Mouse (Mus musculus): ENCODE results near the gene Olfr323. TPM values are rescaled to one million over a fixed set of nuclear protein-coding genes. Genes with fewer than 3 reads are reported as not detected.

The Olfr323 gene
- polyA plus RNA-seq, 1 experiment from 2014 or later, result not detected

DNA sequence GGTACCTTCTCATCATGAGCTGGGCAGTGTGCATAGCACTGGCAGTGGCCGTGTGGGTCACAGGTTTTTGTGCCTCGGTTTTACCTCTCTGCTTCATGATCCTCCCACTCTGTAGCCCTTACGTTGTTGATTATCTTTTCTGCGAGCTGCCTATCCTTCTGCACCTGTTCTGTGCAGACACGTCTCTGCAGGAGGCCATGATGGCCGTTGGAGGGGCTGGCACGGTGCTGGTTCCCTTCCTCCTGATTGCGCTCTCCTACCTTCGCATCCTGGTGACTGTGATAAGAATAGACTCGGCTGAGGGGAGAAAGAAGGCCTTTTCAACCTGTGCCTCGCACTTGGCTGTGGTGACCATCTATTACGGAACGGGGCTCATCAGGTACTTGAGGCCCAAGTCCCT is 32.5 kb downstream of the Olfr323 start:
- WGBS, result 91% methylated on average over 13 of the region's 13 CpGs
- Histone ChIP-seq H3K4me3 (no peak overlapping the region), H3K27me3 (no peaks in the 10 kb centered on the region), H3K36me3 (no peaks in the 10 kb centered on the region), H3K27ac (replicated peaks) (no peak overlapping the region), H3K9ac (replicated peaks) (no peak overlapping the region), H3K4me1 (no peaks in the 10 kb centered on the region), H3K9me3 (no peaks in the 10 kb centered on the region), H3K4me2 (replicated peaks) (no peak overlapping the region)
- ATAC-seq (ENCODE audit: low FRiP score, low read depth), result no peak

DNA sequence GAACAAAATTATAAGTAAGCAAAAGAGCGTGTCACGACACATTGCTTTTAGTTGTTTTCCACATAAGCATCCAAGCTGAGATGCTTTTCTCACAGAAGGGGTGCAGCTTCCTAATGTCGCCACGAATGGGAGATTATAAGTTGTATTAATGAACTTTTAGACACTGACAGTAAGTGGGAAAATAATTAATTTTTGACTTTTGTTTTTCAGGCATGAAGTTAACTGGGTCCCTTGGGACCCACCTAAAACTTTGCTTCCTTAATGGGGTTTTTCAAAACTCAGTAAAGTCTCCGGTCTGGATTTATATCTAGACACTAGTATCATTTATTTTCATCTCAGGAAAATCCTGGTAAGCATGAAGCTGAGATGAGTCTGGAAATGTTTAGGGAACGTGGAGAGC is 35.5 kb downstream of the Olfr323 start, which contains the start of gene Olfr324:
Gene Olfr324 (plus strand): TSS at position 301 of the 400 bp plus-strand sequence.
- no peaks in the 10 kb centered on the region for H3K36me3 ChIP-seq
- no peak for ATAC-seq (ENCODE audit: low FRiP score, low read depth)
- H3K27ac ChIP-seq (replicated peaks), result no peak within 1 kb of the TSS

DNA sequence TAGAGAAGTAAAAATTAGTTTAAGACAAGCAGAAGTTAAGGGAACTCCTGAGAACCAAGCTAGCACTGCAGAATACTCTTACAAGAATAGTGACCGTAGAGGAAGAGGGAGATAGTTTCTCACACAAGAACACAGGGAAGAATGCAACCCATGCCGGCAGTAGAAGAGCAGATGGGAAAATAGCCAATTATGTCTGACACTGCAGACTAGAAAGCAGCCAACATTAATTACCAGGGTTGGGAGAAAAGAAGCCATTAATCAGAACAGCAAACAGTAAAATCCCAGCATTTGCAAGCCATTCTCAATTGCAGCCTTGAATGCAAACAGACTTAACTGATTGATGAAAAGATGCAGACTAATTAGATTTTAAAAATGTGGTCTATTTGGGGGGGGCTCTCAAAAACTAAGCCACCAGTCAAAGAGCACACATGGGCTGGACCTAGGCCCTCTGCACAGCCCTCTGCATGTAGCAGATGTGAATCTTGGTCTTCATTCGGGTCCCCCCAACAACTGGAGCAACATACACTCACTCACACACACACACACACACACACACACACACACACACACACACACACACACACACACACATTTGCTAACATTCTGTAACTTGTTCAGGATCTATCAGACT is 41.6 kb downstream of the Olfr323 start:
- H3K36me3 ChIP-seq, result no peaks in the 10 kb centered on the region
- no peak overlapping the region for H3K4me2 ChIP-seq (replicated peaks)
- H3K9me3 ChIP-seq, result no peaks in the 10 kb centered on the region
- no peak overlapping the region for H3K9ac ChIP-seq (replicated peaks)
- H3K27ac ChIP-seq (replicated peaks), result no peak overlapping the region
- H3K4me1 ChIP-seq, result no peaks in the 10 kb centered on the region
- H3K4me3 ChIP-seq, result no peak overlapping the region
- no peaks in the 10 kb centered on the region for H3K27me3 ChIP-seq
- no peak for ATAC-seq (ENCODE audit: low FRiP score, low read depth)
- WGBS, result 66% methylated on average over 3 of the region's 3 CpGs

More for the DNA sequence above, 35.5 kb downstream of the Olfr323 start, which contains the start of gene Olfr324:
- no peaks in the 10 kb centered on the region for H3K27me3 ChIP-seq
- H3K9ac ChIP-seq (replicated peaks), result no peak within 1 kb of the TSS
- no peaks in the 10 kb centered on the region for H3K4me1 ChIP-seq
- no peak within 1 kb of the TSS for H3K4me3 ChIP-seq
- H3K9me3 ChIP-seq, result no peaks in the 10 kb centered on the region
- H3K4me2 ChIP-seq (replicated peaks), result no peak within 1 kb of the TSS
- 86% methylated on average over 6 of the region's 6 CpGs for WGBS

DNA sequence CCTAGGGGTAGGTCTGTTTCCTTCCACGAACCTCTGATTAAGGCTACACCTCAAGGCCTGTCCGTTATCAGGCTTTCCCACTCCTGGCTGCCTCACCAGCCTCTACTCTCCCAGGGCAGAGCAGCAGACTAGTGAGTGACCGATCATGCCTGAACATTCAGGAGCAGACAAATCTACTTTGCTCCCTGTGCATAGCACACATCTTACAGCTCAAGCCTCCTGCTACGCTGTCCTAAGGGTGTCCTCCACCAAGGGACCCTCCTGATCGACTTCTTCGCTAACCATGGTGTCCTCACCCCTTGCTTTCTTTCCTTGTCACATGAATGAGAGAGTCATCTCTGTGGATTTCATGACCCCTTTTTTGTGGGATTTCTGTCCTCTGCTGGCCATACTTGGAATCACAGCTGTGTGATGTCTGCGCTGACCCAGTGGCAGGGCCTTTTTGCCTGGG is 42.4 kb downstream of the Olfr323 start:
- no peak overlapping the region for H3K4me2 ChIP-seq (replicated peaks)
- no peak for ATAC-seq (ENCODE audit: low FRiP score, low read depth)
- H3K36me3 ChIP-seq, result no peaks in the 10 kb centered on the region
- no peaks in the 10 kb centered on the region for H3K27me3 ChIP-seq
- H3K27ac ChIP-seq (replicated peaks), result 0 out of 2 replicates have a peak overlapping the region, but pooled peaks have one; percentile 30
- no peaks in the 10 kb centered on the region for H3K9me3 ChIP-seq
- no peak overlapping the region for H3K9ac ChIP-seq (replicated peaks)
- WGBS, result 69% methylated on average over 7 of the region's 7 CpGs
- no peak overlapping the region for H3K4me3 ChIP-seq
- no peaks in the 10 kb centered on the region for H3K4me1 ChIP-seq

DNA sequence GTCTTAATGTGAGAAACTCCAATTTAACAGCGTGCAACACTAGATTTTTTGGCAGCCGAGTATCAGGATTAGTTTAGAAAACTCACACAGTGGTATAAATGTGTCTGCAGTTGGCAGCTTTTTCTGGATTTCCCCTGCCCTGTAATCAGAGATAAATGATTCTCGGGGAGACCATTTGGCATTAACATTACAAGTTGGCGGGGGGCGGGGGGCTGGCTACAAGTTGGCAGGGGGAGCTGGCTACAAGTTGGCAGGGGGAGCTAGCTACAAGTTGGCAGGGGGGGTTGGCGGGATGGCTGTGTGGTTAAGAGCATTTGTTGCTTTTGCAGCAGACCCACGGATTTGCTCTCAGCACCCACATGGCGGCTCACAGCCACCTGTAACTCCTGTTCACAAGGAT is 51.7 kb downstream of the Olfr323 start:
- Histone ChIP-seq H3K4me1 (no peaks in the 10 kb centered on the region), H3K9me3 (no peaks in the 10 kb centered on the region), H3K4me3 (no peak overlapping the region), H3K9ac (replicated peaks) (no peak overlapping the region), H3K4me2 (replicated peaks) (no peak overlapping the region), H3K27me3 (no peaks in the 10 kb centered on the region), H3K36me3 (no peaks in the 10 kb centered on the region), H3K27ac (replicated peaks) (no peak overlapping the region)
- 89% methylated on average over 8 of the region's 8 CpGs for WGBS
- no peak for ATAC-seq (ENCODE audit: low FRiP score, low read depth)

DNA sequence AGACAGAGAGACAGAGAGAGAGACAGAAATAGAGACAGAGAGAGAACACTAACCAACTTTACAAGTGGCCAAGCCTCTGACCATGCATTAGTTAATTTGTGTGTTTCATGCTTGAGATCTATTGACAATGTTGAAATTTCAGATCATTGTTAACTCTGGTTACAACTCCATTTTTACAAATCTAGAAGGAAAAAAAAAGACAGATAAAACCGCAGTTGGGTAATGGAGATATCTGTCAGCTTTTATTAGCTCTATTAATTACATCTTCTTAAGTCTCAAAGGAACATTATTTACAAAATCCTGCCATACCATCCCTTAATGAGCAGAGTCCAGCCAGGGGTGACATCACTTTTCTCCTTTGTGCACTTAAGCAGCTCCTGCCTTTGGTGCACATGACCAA is 52.9 kb downstream of the Olfr323 start, which contains the start of gene Olfr325:
Gene Olfr325 (plus strand): TSS at position 301 of the 400 bp plus-strand sequence.
- no peak within 1 kb of the TSS for H3K27ac ChIP-seq (replicated peaks)
- no peak within 1 kb of the TSS for H3K4me2 ChIP-seq (replicated peaks)
- no peaks in the 10 kb centered on the region for H3K36me3 ChIP-seq
- no peak within 1 kb of the TSS for H3K9ac ChIP-seq (replicated peaks)
- no peaks in the 10 kb centered on the region for H3K9me3 ChIP-seq
- no peak within 1 kb of the TSS for H3K4me3 ChIP-seq
- no peaks in the 10 kb centered on the region for H3K27me3 ChIP-seq
- no peaks in the 10 kb centered on the region for H3K4me1 ChIP-seq
- ATAC-seq (ENCODE audit: low FRiP score, low read depth), result no peak
- WGBS, result 81% methylated on average over 1 of the region's 1 CpGs

Other genes with a start within 250 kb of the Olfr323 start
- not detected in 2 replicates for gene 1810065E05Rik, start 209.4 kb downstream of the Olfr323 start, polyA plus RNA-seq (2016; fragmentation: Nextera tagmentation; extraction: Ambion mirVana)
- not detected in 2 replicates for gene Gm12253, start 197.9 kb downstream of the Olfr323 start, polyA plus RNA-seq (2016; fragmentation: Nextera tagmentation; extraction: Ambion mirVana)
- gene Lypd9, start 177.6 kb downstream of the Olfr323 start, polyA plus RNA-seq (2016; fragmentation: Nextera tagmentation; extraction: Ambion mirVana), result not detected in 2 replicates
- not detected in 2 replicates for gene Olfr30, start 168.2 kb downstream of the Olfr323 start, polyA plus RNA-seq (2016; fragmentation: Nextera tagmentation; extraction: Ambion mirVana)
- gene Olfr332, start 137.9 kb downstream of the Olfr323 start, polyA plus RNA-seq (2016; fragmentation: Nextera tagmentation; extraction: Ambion mirVana), result not detected in 2 replicates
- gene Olfr331, start 127.9 kb downstream of the Olfr323 start, polyA plus RNA-seq (2016; fragmentation: Nextera tagmentation; extraction: Ambion mirVana), result not detected in 2 replicates
- not detected in 2 replicates for gene Olfr330, start 95.7 kb downstream of the Olfr323 start, polyA plus RNA-seq (2016; fragmentation: Nextera tagmentation; extraction: Ambion mirVana)
- gene Olfr329-ps, start 84.1 kb downstream of the Olfr323 start, polyA plus RNA-seq (2016; fragmentation: Nextera tagmentation; extraction: Ambion mirVana), result not detected in 2 replicates
- 0.08 and 0.14 TPM in 2 replicates for gene Olfr328, start 74.9 kb downstream of the Olfr323 start, polyA plus RNA-seq (2016; fragmentation: Nextera tagmentation; extraction: Ambion mirVana)
- gene Olfr224, start 59.9 kb downstream of the Olfr323 start, polyA plus RNA-seq (2016; fragmentation: Nextera tagmentation; extraction: Ambion mirVana), result not detected in 2 replicates
- not detected in 2 replicates for gene Olfr325, start 52.8 kb downstream of the Olfr323 start, polyA plus RNA-seq (2016; fragmentation: Nextera tagmentation; extraction: Ambion mirVana)
- gene Olfr324, start 35.4 kb downstream of the Olfr323 start, polyA plus RNA-seq (2016; fragmentation: Nextera tagmentation; extraction: Ambion mirVana), result not detected in 2 replicates
- gene 2210407C18Rik, start 14.4 kb downstream of the Olfr323 start, polyA plus RNA-seq (2016; fragmentation: Nextera tagmentation; extraction: Ambion mirVana), result not detected in 2 replicates
- 0.13 and 0.28 TPM in 2 replicates for gene Trim58, start 10.0 kb upstream of the Olfr323 start, polyA plus RNA-seq (2016; fragmentation: Nextera tagmentation; extraction: Ambion mirVana)
- not detected in 2 replicates for gene Olfr322, start 28.3 kb upstream of the Olfr323 start, polyA plus RNA-seq (2016; fragmentation: Nextera tagmentation; extraction: Ambion mirVana)
- gene Olfr320, start 50.6 kb upstream of the Olfr323 start, polyA plus RNA-seq (2016; fragmentation: Nextera tagmentation; extraction: Ambion mirVana), result not detected in 2 replicates
- gene Olfr319, start 68.7 kb upstream of the Olfr323 start, polyA plus RNA-seq (2016; fragmentation: Nextera tagmentation; extraction: Ambion mirVana), result not detected in 2 replicates
- gene Olfr318, start 93.5 kb upstream of the Olfr323 start, polyA plus RNA-seq (2016; fragmentation: Nextera tagmentation; extraction: Ambion mirVana), result not detected in 2 replicates
- not detected in 2 replicates for gene Olfr317, start 108.7 kb upstream of the Olfr323 start, polyA plus RNA-seq (2016; fragmentation: Nextera tagmentation; extraction: Ambion mirVana)
- not detected in 2 replicates for gene Olfr316, start 122.2 kb upstream of the Olfr323 start, polyA plus RNA-seq (2016; fragmentation: Nextera tagmentation; extraction: Ambion mirVana)
- not detected in 2 replicates for gene Olfr315, start 142.7 kb upstream of the Olfr323 start, polyA plus RNA-seq (2016; fragmentation: Nextera tagmentation; extraction: Ambion mirVana)
- gene Olfr314, start 152.5 kb upstream of the Olfr323 start, polyA plus RNA-seq (2016; fragmentation: Nextera tagmentation; extraction: Ambion mirVana), result not detected in 2 replicates
- 2.0 and 2.1 TPM in 2 replicates for gene Fam183b, start 171.5 kb upstream of the Olfr323 start, polyA plus RNA-seq (2016; fragmentation: Nextera tagmentation; extraction: Ambion mirVana)
- not detected in 2 replicates for gene Olfr313, start 184.5 kb upstream of the Olfr323 start, polyA plus RNA-seq (2016; fragmentation: Nextera tagmentation; extraction: Ambion mirVana)
- not detected in 2 replicates for gene Olfr312, start 198.7 kb upstream of the Olfr323 start, polyA plus RNA-seq (2016; fragmentation: Nextera tagmentation; extraction: Ambion mirVana)
- gene Olfr311, start 208.8 kb upstream of the Olfr323 start, polyA plus RNA-seq (2016; fragmentation: Nextera tagmentation; extraction: Ambion mirVana), result not detected in 2 replicates
- 17.7 and 19.9 TPM in 2 replicates for gene Gm12258, start 216.7 kb upstream of the Olfr323 start, polyA plus RNA-seq (2016; fragmentation: Nextera tagmentation; extraction: Ambion mirVana)
- gene 2810021J22Rik, start 236.7 kb upstream of the Olfr323 start, polyA plus RNA-seq (2016; fragmentation: Nextera tagmentation; extraction: Ambion mirVana), result 10.2 and 13.7 TPM in 2 replicates

All from midbrain, embryonic 12.5 days (tissue).